Mouse (Mus musculus): ENCODE data around the gene Olfr574.
A peak's percentile ranks its signal among the peaks of the same experiment; 100 is the strongest.

Gene Olfr574

DNA sequence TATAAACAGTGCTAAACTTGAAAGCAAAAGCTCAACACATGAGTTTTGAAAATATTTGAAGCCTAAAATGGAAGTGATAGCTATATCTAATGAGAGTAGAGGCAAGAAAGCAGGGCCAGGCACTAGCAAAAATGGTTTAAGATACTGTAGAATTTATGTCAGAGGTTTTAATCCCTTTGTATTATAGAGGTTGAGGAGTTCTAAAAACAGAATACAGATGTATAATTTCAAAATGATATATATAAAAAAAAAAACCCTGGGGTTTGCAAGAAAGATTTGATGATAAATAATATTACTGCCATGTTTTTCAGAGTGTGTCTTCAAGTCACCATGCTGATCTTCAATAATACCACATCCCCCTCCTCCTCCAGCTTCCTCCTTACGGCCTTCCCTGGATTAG is at the start of gene Olfr574:
Gene Olfr574, plus strand, starts transcription at position 301 of the 400 bp plus-strand sequence.
- no peak for DNase-seq

- DNase-seq = no peak
These were observed 33.0 kb upstream of the Olfr574 start for GRCm38 (mm10) chr7:102915261-102915660.

GRCm38 (mm10) chr7:102916405-102916804 is 31.9 kb upstream of the Olfr574 start:
- DNase-seq = no peak

GRCm38 (mm10) chr7:102917032-102917875 is 31.0 kb upstream of the Olfr574 start, which contains the start of gene Olfr571:
Olfr571 (minus strand) TSS chr7:102917536.
- no peak for DNase-seq

DNA sequence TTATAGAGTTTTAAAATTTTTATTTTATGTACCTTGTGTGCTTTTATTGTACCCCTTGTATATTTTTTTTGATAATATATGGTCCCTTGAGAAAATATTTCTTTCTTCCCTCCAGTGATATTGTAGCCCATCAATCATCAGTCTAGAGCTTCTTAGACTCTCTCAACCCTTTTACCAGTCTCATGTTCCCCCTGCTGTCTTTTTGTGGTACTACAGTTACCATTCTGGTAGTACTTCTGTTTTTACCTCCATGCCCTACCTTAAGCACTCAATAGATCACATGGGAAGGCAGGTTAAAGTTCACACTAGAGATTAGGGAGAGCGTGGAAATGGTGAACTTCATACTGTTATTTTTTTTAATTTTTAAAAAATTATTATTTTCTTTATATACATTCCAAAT is 28.6 kb upstream of the Olfr574 start:
- DNase-seq = peak; percentile 17 to 30

DNA sequence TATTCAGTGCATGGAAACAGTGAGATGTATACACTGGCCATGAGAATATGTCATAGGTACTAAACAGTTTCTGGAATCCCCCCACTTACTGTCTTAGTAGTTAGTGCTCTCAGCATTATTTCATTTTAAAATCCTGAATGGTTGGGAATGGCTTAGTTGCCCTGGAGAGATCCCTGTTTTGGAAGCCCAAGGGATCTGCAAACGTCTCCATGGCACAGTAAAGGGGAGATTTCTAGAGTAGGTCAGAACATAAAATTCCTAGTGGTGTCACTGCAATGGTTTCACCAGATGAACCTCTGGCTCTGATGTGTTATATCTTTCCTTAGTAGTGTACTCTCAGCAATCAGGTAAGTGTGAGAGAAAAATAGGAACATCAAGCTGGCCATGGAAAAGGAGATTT is 24.2 kb upstream of the Olfr574 start, which contains the start of gene Olfr572:
Gene Olfr572, plus strand, starts transcription at position 301 of the 400 bp plus-strand sequence.
- no peak for DNase-seq

DNA sequence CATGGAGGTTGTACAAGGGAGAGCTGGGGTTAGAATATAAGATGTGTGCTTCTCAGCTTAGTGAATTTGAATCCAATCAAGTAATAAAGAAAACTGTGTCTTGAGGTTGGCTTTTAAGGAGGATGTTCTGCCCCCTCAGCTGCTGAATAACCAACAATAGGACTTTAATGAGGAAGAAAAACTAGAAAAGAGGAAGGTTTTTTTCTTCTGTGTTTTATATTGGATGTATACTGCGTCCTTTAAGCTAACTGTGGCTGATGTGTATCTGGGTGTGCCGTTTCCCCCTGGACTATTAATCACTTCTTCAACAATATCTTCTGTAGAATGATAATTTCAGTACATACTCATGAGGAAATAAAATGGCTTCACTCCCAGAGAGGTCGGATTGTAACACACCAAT is 21.2 kb upstream of the Olfr574 start:
- DNase-seq = no peak

GRCm38 (mm10) chr7:102942475-102942874 is 5.8 kb upstream of the Olfr574 start, which contains the start of gene Olfr573-ps1:
Olfr573-ps1 (minus strand) TSS chr7:102942575.
- DNase-seq = no peak

GRCm38 (mm10) chr7:102943417-102943816 is 4.8 kb upstream of the Olfr574 start:
- DNase-seq = no peak

- no peak for DNase-seq
These were observed 2.5 kb downstream of the Olfr574 start for GRCm38 (mm10) chr7:102950732-102951131.

- no peak for DNase-seq
These were observed 9.9 kb downstream of the Olfr574 start for GRCm38 (mm10) chr7:102958137-102958536.

DNA sequence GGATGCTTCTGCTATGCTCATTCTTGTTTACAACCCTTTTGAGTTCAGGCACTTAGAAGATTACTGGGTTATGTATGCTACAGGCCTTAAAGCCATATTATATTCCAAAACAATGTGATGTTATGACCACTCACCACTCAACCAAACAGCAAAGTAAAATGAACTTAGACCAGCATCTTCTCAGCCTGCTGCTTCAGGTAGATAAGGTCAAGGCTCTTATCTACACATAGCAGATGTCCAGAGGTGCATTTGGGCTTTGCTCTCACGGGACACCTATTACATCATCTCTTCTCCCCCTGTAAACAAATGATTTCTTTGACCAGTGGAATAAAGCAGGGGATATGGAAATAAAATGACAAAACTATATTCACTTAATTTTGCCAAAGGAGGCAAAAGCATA is 10.3 kb downstream of the Olfr574 start, which contains the start of gene Olfr575:
Gene Olfr575, minus strand, starts transcription at position 183 of the 400 bp plus-strand sequence.
- DNase-seq = no peak

DNA sequence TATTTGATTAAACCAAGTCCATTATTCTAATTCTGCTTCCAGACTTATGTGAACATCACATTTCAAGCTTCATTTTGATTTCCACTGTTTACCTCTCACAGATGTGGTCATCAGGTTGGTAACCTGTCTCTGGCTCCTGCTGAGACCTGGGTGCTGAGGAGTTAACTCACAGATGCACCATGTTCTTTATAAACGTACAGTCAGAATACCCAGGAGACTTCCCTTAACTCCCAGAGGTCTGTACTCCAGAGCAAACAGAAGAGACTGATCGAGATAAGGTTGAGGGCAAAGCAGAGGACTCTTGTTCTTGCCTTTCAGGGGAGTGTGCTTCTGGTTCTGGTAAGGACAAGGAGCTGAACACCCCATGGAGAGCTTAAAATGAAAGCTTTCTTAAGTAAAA is 14.1 kb downstream of the Olfr574 start, which contains the start of gene Olfr576:
Gene Olfr576, plus strand, starts transcription at position 301 of the 400 bp plus-strand sequence.
- no peak for DNase-seq

- no peak for DNase-seq
These were observed 26.1 kb downstream of the Olfr574 start for GRCm38 (mm10) chr7:102974399-102974798.

- no peak for DNase-seq
These were observed 27.6 kb downstream of the Olfr574 start, which contains the start of gene Olfr577 for GRCm38 (mm10) chr7:102975843-102976242. Olfr577 (minus strand) TSS chr7:102975943.

GRCm38 (mm10) chr7:102989224-102989623 is 41.0 kb downstream of the Olfr574 start, which contains the start of gene Olfr578:
Olfr578 (minus strand) TSS chr7:102989324.
- no peak for DNase-seq
